Mouse (Mus musculus) urinary bladder, adult 18-20 months (tissue): ENCODE measurements around the gene Dap3.
"Not testable (repeated sequence)": the region's sequence is repeated elsewhere in the genome, so short reads cannot be mapped to it uniquely, and the experiment has no call there.

Experiments used
- DNase-seq, 2 experiments: peaks; one replicate each; pipeline ENCODE4 v3.0.0; 2022; ENCODE audit warnings: low spot score in 2 of 2, mixed read lengths in 2 of 2

Dap3 gene

DNA sequence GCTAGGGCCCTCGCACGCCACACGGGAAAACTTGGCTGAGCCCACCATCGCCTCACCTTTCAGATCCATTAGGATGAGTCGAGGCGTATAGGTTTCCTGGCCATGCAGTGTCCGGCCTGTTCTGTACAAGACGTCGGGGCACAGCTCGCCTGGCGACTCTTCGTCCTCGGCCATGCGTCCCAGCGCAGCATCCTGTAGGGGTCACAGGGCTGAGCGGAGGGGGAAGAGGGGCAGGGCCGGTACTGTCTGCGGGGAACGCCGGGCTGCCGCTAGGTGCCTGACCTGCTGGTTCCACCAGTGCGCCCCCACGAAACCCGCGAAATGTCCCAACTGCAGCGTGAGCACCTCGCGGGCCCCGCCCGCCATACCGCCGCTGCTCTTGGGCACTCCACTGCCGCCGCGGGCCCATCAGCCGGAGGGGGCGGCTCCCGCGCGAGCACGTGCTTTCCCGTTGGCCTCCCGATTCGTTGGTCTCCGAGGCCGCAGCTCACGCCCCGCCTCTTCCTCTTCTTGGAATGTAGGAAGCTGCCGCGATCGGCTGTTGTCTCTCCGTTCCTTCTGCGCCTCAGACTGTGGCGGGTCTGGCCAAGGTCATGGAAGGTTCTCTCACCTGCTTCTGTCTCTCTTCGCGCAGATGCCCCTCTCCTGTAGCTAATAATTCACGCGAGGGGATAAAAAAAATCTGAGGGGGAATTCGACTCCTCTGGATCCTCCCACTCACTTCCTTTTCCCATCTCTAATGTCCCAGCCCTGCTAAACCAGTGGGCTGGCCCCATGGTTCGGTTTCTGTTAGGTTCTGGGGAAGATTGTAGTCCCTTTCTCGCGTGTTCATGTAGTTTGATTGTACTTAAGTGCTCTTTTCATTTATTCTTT lies 37.2 kb downstream of the Dap3 start, which contains the start of gene Msto1:
Msto1 (minus strand) TSS at position 489 of the 873 bp plus-strand sequence.
- DNase-seq: peak; percentile 81 to 87

DNA sequence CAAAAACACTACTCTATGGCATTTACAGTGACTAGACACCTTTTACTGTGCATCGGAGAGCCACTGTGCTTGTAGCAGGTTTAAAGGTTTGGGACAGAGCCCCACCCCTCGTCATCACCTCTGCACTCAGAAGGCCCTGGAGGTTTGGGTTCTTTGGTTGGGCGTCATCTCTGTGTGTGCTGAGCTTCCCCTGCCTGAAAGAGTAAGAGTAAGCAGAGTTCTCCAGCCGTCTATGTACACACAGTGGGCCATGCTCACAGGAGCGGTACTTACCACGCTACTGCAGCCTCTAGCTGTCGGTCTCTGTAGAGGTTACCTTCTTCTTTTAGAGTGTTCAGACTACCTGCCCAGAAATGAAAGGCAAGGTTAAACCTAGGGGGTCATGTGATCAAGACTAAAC lies 38.4 kb downstream of the Dap3 start:
- no peak for DNase-seq

DNA sequence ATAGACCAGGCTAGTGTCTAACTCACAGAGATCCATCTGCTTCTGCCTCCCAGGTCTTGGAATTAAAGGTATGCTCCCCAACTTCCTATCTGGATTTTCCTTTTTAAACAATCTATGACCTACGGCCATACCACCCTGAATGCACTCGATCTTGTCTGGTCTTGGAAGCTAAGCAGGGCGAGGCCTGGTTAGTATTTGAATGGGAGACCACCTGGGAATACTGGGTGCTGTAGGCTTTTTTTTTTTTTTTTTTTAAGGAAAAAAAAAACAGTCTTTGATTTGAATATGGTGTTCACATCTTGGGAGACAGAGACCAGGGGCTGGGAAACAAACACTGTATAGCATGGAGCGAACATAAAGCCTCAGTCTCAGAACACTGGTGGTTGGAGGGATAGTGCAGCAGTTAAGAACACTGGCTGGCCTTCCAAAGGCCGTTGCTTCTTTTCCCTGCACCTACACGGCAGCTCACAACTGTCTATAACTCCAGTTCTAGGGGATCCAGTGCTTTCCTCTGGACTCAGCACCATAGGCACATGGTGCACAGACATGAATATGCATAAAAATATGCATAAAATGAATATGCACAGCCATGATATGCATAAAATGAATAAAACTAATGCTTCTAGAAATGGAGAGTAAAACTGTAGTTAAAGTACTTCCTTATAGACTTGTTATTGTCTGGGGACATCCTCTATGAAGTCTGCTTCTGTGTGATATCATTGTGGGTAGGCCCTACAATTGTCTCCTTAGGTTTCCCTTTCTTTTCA lies 44.4 kb downstream of the Dap3 start:
- no peak for DNase-seq

DNA sequence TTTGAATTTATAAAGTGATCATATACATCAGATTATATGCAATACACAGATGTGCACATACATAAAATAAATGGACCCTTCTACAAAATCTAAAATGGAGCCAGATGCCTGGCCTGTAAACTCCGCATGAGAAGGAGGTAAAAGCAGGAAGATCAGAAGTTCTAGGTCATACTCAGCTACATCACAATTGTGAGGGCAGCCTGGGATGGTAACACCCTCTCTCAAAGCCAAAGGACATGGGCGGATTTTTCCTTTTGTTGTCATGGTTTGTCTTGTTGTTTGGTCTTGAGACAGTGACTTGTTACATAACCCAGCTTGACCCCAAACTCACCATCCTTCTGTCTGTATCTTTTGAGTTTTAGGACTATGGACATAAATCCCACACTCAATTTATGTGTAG lies 45.2 kb downstream of the Dap3 start:
- DNase-seq: no peak

DNA sequence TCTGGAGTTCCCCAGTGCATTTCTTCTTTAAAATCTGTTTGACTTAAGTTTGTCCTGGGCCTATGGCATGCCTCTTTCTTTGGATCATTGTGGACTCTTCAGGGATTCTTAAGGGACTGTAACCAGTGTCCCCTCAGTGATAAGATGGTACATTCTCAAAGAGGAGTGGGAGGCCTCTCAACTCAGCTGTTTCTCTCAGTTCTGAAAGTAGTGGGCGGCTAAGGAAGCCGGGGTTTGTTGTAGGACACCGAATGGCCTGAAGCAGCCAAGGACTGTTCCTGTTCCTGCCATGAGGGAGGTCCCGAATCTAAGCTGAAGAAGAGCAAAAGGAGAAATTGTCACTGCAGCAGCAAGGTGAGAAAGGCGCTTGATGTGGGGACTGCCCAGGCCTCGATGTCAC lies 45.8 kb downstream of the Dap3 start:
- no peak for DNase-seq

DNA sequence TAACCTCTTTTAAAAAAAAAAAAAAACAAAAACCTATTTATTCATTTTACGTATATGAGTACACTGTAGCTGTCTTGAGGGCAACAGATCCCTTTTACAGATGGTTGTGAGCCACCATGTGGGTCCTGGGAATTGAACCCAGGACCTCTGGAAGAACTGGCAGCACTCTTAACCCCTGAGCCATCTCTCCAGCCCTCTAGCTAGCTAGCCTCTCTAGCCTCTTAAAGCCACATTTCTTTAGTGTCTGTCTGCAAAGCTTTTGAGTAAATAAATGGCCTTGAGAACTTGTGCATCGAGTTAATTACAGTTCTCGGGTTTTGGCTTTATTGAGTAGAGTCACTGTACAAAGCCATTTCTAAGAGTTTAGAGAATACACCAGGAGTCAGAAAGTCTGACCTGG lies 46.2 kb downstream of the Dap3 start:
- no peak for DNase-seq

DNA sequence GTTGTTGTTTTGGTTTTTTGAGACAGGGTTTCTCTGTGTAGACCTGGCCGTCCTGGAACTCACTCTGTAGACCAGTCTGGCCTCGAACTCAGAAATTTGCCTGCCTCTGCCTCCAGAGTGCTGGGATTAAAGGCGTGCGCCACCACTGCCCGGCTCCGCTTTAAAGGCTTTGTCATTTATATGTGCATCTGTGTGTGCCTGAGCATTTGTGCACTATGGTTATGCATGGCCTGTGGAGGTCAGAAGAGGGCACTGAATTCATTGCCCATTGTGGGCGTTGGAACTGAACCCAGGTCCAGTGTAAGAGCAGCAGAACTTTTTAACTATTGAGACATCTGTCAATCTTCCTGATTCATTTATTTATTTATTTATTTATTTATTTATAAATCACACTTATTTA lies 58.0 kb downstream of the Dap3 start:
- DNase-seq: not testable (repeated sequence)

DNA sequence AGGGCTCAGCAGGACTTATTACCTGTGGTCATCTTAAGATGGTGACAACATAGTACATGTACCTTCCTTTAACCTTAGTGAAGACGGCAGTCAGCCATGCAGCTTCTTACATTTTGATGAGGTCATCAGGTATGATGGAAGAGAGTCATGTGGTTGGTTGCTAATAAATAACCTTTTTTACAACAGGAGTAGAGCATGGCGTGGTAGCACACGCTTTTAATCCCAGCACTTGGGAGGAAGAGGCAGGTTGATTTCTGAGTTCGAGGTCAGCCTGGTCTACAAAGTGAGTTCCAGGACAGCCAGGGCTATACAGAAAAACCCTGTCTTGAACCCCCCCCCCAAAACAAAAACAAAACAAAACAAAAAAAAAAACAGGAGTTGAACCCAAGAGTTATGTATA lies 68.4 kb downstream of the Dap3 start:
- not testable (repeated sequence) for DNase-seq
